Mouse (Mus musculus) mesoderm, embryonic 11.5 days (tissue): ENCODE results near the gene Brd4.

Experiments used
- DNase-seq: peaks from one replicate; pipeline ENCODE4 v3.0.0-alpha.2; 2012; ENCODE audit warnings: low read depth, low spot score

Gene Brd4

DNA sequence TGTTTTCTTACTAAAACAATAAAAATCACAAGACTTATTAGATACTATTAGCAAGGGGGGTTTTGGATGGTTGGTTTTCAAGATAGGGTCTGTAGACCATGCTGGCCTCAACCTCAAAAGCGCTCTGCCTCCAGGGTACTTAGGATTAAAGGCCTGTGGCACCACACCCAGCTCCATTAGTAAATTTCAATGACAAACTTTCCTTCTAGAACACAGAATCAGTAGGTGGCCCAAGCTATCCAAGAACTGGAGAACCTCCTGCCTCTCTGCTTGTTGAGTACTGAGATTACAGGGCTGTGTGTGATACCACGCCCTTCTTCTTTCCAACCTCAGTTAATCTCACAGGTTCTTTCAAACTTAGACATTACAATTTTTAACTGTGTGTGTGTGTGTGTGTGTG, 3.4 kb downstream of the Brd4 start:
- no peak for DNase-seq

GRCm38 (mm10) chr17:32280575-32280974, 3.9 kb downstream of the Brd4 start:
- DNase-seq, result no peak

DNA sequence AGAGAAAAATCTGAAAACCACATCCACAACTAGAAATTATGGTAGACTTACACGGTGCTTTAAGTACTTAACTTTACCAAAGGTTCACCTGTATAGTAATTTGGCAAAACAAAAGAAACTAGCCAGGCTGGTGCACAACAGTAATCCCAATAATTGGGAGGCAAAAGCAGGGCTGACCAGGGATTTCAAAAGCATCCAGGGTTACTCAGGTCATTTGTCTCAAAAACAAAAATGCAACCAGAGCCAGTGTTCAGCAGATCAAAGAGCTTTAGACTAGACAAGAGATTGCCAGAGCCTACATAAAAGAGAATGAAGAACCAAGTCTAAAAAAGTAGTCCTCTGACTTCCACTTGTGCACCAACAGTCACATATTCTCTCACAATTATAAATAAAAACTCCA, 7.3 kb downstream of the Brd4 start:
- no peak for DNase-seq

DNA sequence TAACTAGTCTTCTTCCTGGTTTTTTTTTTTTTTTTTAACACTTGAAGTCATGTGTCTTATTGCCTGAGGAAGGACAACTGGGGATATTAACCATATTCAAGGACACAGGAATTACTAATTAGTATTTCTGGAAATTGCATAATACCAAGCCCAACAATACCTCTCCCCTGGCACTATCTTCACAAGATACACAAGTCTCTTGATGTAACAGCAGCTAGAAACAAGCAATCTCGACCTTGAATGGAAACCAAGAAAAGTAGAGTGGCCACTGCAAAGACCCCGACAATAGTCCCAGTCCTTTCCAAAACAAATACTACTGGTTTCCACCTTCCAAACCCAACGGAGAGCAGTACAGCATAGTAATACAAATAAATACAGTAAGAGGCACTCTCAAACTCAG, 9.0 kb downstream of the Brd4 start:
- no peak for DNase-seq

DNA sequence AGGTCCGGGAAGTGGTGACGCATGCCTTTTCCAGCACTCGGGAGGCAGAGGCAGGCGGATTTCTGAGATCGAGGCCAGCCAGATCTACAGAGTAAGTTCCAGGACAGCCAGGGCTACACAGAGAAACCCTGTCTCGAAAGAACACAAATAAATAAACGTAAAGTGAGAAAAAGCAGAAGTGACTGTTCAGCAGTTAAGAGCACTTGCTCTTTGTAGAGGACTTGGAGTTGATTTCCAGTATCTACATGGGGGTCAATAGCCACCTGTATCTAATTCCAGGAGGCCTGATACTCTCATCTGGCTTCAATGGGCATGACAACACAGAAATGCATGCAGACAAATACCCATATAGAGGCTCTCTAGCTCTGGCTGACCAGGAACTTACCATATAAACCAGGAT, 15.4 kb downstream of the Brd4 start:
- no peak for DNase-seq

- no peak for DNase-seq
These were observed 16.0 kb downstream of the Brd4 start for GRCm38 (mm10) chr17:32268540-32268960.

DNA sequence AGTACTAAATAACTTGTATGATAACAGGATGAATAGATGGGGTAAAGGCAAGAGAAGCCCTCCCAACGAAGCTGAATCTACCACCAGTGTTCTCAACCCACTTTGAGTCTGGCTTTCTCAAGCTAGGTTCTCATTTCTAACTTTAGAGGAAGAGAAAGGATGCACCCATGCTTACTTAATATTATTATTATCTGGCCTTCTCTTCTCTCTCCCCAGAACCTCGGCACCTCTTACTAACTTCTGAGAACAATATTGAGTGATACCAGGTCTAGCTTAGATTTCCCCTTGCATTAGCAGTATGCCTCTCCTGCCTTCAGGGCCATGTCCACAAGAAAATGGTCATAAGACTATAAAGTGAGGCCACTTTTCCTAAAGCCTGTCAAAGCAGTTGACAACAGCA, 16.4 kb downstream of the Brd4 start:
- no peak for DNase-seq

GRCm38 (mm10) chr17:32267617-32268016, 16.9 kb downstream of the Brd4 start:
- DNase-seq, result no peak

GRCm38 (mm10) chr17:32263672-32264071, 20.9 kb downstream of the Brd4 start:
- no peak for DNase-seq

- no peak for DNase-seq
These were observed 21.5 kb downstream of the Brd4 start for GRCm38 (mm10) chr17:32262831-32263559.

DNA sequence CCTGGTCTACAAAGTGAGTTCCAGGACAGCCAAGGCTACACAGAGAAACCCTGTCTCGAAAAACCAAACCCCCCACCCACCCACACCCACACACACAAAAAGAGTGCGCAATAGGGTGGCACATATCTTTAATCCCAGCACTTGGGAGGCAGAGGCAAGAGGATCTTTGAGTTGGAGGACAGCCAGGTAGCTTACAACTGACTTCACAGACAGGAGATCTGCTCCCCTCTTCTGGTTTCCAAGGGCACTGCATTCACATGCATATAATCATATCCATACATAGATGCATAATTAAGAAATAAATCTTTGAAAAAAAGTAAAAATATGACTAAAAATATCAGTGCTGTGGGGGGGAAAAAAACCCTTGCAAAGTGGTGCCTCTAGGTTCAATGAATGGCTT, 25.7 kb downstream of the Brd4 start:
- no peak for DNase-seq

DNA sequence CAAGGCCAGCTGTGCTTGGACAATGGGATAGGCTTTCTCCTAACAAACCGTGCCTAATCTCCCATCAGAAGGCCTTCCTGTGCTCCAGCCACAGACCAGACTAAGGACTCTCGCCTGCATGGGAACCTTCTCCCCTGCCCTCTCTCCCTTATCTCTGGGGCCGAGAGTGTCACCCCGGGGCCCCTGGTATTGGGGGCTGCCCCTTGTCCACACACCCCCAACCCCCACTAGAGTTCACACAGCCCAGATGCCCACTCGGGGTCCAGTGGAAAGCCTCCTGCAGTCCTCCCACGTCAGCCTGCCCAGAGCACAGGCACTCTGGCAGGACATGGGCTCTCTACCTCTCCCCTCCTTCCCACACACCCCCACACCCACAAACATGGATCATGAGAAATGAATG, 26.6 kb downstream of the Brd4 start:
- DNase-seq, result no peak

DNA sequence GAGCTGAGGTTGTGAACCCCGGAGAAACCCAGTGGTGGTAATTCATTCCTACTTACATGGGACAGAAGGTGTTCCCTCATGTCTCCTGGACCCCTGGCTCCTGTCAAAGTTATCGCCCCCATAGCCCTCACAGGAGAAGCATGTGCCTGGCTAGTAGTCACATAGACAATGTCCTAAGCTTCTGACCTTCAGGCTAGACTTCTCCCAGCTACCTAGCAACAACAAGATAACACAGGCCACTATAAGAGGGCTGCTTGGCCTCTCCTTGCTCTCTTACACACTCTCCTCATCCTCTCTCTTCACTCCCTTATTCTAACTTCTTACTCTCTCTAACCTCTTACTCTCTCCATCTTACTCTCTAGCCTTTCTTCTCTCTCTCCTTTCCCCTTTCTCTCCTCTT, 27.1 kb downstream of the Brd4 start:
- DNase-seq, result no peak

DNA sequence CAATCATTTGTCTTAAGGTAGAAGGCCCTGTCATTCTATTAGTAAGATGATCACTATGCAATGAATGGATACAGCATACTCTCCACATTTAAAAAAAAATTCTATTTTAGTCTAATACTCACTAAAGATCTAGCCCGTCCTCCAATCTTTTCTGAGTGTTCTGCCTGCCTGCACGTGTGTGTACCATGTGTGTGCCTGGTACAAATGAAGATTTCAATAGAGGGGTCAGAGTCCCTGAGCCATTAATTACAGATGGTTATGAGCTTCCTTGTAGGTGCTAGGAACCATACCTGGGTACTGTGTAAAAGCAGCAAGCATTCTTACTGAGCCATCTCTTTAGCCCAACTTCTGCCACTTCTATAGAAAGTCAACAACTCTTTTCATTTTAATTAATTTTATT, 27.6 kb downstream of the Brd4 start:
- no peak for DNase-seq

GRCm38 (mm10) chr17:32253261-32253660, 31.3 kb downstream of the Brd4 start:
- DNase-seq, result no peak

GRCm38 (mm10) chr17:32251827-32252470, 32.6 kb downstream of the Brd4 start:
- no peak for DNase-seq

GRCm38 (mm10) chr17:32250066-32250465, 34.5 kb downstream of the Brd4 start:
- no peak for DNase-seq

DNA sequence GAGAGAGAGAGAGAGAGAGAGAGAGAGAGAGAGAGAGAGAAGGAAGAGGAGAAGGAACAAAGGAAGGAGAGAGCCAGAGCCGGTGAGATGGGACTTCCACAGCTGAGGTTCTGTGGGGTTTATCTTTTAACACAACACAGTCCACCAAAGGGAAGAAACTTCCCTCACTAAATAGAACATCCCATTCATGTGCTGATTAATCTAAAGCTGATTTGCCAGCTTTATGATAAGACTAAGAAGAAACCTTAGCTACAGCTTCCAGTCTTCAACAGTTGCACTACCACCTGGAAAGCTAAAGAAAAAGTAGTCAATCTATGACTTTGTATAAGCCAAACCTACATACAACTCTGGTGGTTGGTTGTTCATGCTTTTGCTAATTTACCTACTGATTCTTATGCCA, 36.3 kb downstream of the Brd4 start:
- DNase-seq, result no peak

GRCm38 (mm10) chr17:32247616-32248015, 36.9 kb downstream of the Brd4 start:
- DNase-seq, result no peak

- no peak for DNase-seq
These were observed 38.4 kb downstream of the Brd4 start for GRCm38 (mm10) chr17:32246117-32246516.

- no peak for DNase-seq
These were observed 43.5 kb downstream of the Brd4 start for GRCm38 (mm10) chr17:32240881-32241531.

DNA sequence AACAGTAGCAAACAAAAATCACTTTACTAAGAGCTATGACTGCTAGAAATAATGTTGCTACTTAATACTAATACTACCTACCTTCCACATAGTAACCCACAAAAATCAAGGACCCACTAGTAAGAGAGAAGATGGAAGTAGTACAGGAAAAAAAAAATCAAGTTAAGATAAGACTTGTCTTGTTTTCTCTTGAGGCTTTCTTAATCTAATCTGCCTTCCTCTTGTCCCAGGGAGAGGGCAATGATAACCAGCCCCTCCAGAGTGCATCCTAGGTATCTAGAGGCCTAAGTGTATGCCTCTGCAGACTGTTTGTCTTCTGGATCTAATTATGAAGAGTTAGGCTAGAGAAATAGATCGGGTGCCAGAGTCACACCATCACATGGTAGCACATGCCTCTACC, 45.9 kb downstream of the Brd4 start:
- DNase-seq, result no peak
